Mouse (Mus musculus) liver, embryonic 16.5 days (tissue): ENCODE data around the gene Vmn2r46. TPM values are rescaled to one million over a fixed set of nuclear protein-coding genes. Genes with fewer than 3 reads are reported as not detected.
"Not testable (repeated sequence)": the region's sequence is repeated elsewhere in the genome, so short reads cannot be mapped to it uniquely, and the experiment has no call there.

Source experiments
- ATAC-seq: fragments of 200-750 bp; cut with Nextera tagmentation; 2 replicates; pipeline ENCODE4 v1.8.0; 2017; ENCODE audit warnings: low read depth, mild to moderate bottlenecking, moderate number of reproducible peaks, moderate library complexity
- H3K27ac ChIP-seq: fragments of 300-500 bp; sonication (generic); 2 replicates; pipeline ENCODE4 v1.5.1; 2014; ENCODE audit warnings: mild to moderate bottlenecking, low read length
- H3K27me3 ChIP-seq: fragments of 300-500 bp; sonication (generic); 2 replicates; pipeline ENCODE4 v1.6.1; 2014; ENCODE audit warnings: low read depth, low read length, mixed read lengths; ENCODE audit not compliant: control insufficient read depth, insufficient read depth
- H3K36me3 ChIP-seq: fragments of 300-500 bp; sonication (generic); 2 replicates; pipeline ENCODE4 v1.6.1; 2014; ENCODE audit warnings: mild to moderate bottlenecking; ENCODE audit not compliant: control insufficient read depth, insufficient read depth
- H3K4me1 ChIP-seq: fragments of 300-500 bp; sonication (generic); 2 replicates; pipeline ENCODE4 v1.6.1; 2014; ENCODE audit warnings: low read depth, low read length, mixed read lengths; ENCODE audit not compliant: control insufficient read depth
- H3K4me2 ChIP-seq: fragments of 300-500 bp; sonication (generic); 2 replicates; pipeline ENCODE4 v1.6.1; 2014; ENCODE audit warnings: low read depth, low read length, mixed read lengths
- H3K4me3 ChIP-seq: fragments of 300-500 bp; sonication (generic); 2 replicates; pipeline ENCODE4 v1.5.1; 2014; ENCODE audit warnings: low read depth, mild to moderate bottlenecking, low read length
- H3K9ac ChIP-seq: fragments of 300-500 bp; sonication (generic); 2 replicates; pipeline ENCODE4 v1.6.1; 2014; ENCODE audit warnings: low read depth, low read length
- H3K9me3 ChIP-seq: fragments of 300-500 bp; sonication (generic); replicated peaks from 2 replicates; pipeline ENCODE4 v1.6.1; 2016; ENCODE audit warnings: low read length; ENCODE audit not compliant: control insufficient read depth
- WGBS: fragments of 180-500 bp; shearing (Covaris S2); extraction: QIAGEN DNeasy Blood & Tissue Kit; methylation state at CpG from one replicate; pipeline ENCODE4 v1.1.7; 2014; ENCODE audit not compliant: insufficient replicate concordance; 5-methylcytosine and 5-hydroxymethylcytosine counted together
- polyA plus RNA-seq: library from polyadenylated mRNA; unstranded; fragments of >200 nt; fragmentation: Nextera tagmentation; extraction: Ambion mirVana; gene quantifications from 2 replicates; pipeline ENCODE4 v1.2.1, GENCODE M21; 2015

Vmn2r46 gene
- not detected in 2 replicates for polyA plus RNA-seq

- H3K9ac ChIP-seq, H3K4me2 ChIP-seq, H3K27me3 ChIP-seq, ATAC-seq, H3K36me3 ChIP-seq, H3K4me1 ChIP-seq, H3K27ac ChIP-seq, H3K9me3 ChIP-seq, H3K4me3 ChIP-seq: not testable (repeated sequence)
- WGBS, result no CpG with 5 or more reads among the region's 1 CpGs
These were observed at the start of gene Vmn2r46 for GRCm38 (mm10) chr7:9770471-9770870. Vmn2r46 (minus strand) TSS chr7:9770571.

Other genes with a start within 250 kb of the Vmn2r46 start
- gene Vmn2r47, start 70.8 kb upstream of the Vmn2r46 start, polyA plus RNA-seq, result not detected in 2 replicates
- gene Vmn2r48, start 183.0 kb upstream of the Vmn2r46 start, polyA plus RNA-seq, result not detected in 2 replicates
- gene Vmn2r49, start 221.7 kb upstream of the Vmn2r46 start, polyA plus RNA-seq, result not detected in 2 replicates